Mouse (Mus musculus) MEL (cell line): ENCODE results near the gene Slc25a17. TPM values are rescaled to one million over a fixed set of nuclear protein-coding genes. Genes with fewer than 3 reads are reported as not detected.

ENCODE experiments used
- DNase-seq: peaks from one replicate; pipeline ENCODE4 v3.0.0; 2011; ENCODE audit warnings: low read depth, low spot score
- H3K27ac ChIP-seq: 2 replicates; pipeline ENCODE4 v1.5.1; 2012; ENCODE audit warnings: low read depth, mild to moderate bottlenecking, control low read depth, low read length, moderate library complexity; ENCODE audit not compliant: control insufficient read depth
- H3K27me3 ChIP-seq, 2 experiments: fragments of 150-350 bp in 1 of 2; sonication (generic) in 1 of 2; 2 replicates each; pipeline ENCODE4 v1.6.1; 2012; ENCODE audit warnings: low read length in 2 of 2, mild to moderate bottlenecking in 2 of 2, improper control_type of control experiment in 1 of 2, moderate library complexity in 1 of 2; ENCODE audit not compliant: insufficient read depth in 2 of 2, control insufficient read depth in 1 of 2
- H3K36me3 ChIP-seq, 2 experiments: 2 replicates each; pipeline ENCODE4 v1.6.1; 2012 to 2014; ENCODE audit warnings: low read length in 2 of 2, improper control_type of control experiment in 1 of 2, inconsistent platforms in 1 of 2, mild to moderate bottlenecking in 1 of 2; ENCODE audit not compliant: insufficient read depth in 2 of 2, control insufficient read depth in 1 of 2
- H3K4me1 ChIP-seq, 2 experiments: fragments of 150-350 bp in 1 of 2; sonication (generic) in 1 of 2; 2 replicates each; pipeline ENCODE4 v1.6.1; 2012; ENCODE audit warnings: low read length in 2 of 2, improper control_type of control experiment in 1 of 2, mild to moderate bottlenecking in 1 of 2; ENCODE audit not compliant: insufficient read depth in 2 of 2, control insufficient read depth in 1 of 2
- H3K4me3 ChIP-seq, 2 experiments: fragments of 150-350 bp in 1 of 2; sonication (generic) in 1 of 2; 2 replicates each; pipeline ENCODE4 v1.5.1; 2012; ENCODE audit warnings: low read depth in 2 of 2, low read length in 2 of 2, mild to moderate bottlenecking in 2 of 2, moderate library complexity in 2 of 2, control low read depth in 1 of 2, improper control_type of control experiment in 1 of 2; ENCODE audit not compliant: control insufficient read depth in 1 of 2, insufficient read depth in 1 of 2
- H3K79me2 ChIP-seq: 2 replicates; pipeline ENCODE4 v1.6.1; 2012; ENCODE audit warnings: mild to moderate bottlenecking, low read length, moderate library complexity; ENCODE audit not compliant: control insufficient read depth, poor library complexity, insufficient read depth
- H3K9ac ChIP-seq: 2 replicates; pipeline ENCODE4 v1.6.1; 2012; ENCODE audit warnings: low read depth, mild to moderate bottlenecking, control low read depth, low read length, moderate library complexity; ENCODE audit not compliant: control insufficient read depth, poor library complexity, severe bottlenecking
- H3K9me3 ChIP-seq: fragments of 150-350 bp; sonication (generic); replicated peaks from 2 replicates; pipeline ENCODE4 v1.6.1; 2012; ENCODE audit warnings: mild to moderate bottlenecking, low read length, improper control_type of control experiment, moderate library complexity; ENCODE audit not compliant: insufficient read depth
- JUND ChIP-seq: IDR thresholded peaks from 2 replicates; pipeline ENCODE4 v1.6.1; 2011; ENCODE audit warnings: low read depth, mild to moderate bottlenecking, improper control_type of control experiment, low read length
- MAZ ChIP-seq: IDR thresholded peaks from 2 replicates; pipeline ENCODE4 v1.6.1; 2012; ENCODE audit warnings: low read depth, mild to moderate bottlenecking, inconsistent platforms, low read length, improper control_type of control experiment
- MYC ChIP-seq: IDR thresholded peaks from 2 replicates; pipeline ENCODE4 v1.6.1; 2011; ENCODE audit warnings: low read depth, mild to moderate bottlenecking, low read length, improper control_type of control experiment, moderate library complexity
- POLR2A ChIP-seq, 2 experiments: IDR thresholded peaks; 2 replicates each; pipeline ENCODE4 v1.6.1; 2011 to 2012; ENCODE audit warnings: low read length in 2 of 2, mild to moderate bottlenecking in 2 of 2, control low read depth in 1 of 2, improper control_type of control experiment in 1 of 2, low read depth in 1 of 2, moderate library complexity in 1 of 2; ENCODE audit not compliant: control insufficient read depth in 1 of 2, insufficient read depth in 1 of 2, poor library complexity in 1 of 2
- RAD21 ChIP-seq: IDR thresholded peaks from 2 replicates; pipeline ENCODE4 v1.6.1; 2011; ENCODE audit warnings: mild to moderate bottlenecking, low read depth, low read length, improper control_type of control experiment
- SIN3A ChIP-seq: IDR thresholded peaks from 2 replicates; pipeline ENCODE4 v1.6.1; 2012; ENCODE audit warnings: low read length, improper control_type of control experiment, inconsistent platforms
- SMC3 ChIP-seq: IDR thresholded peaks from 2 replicates; pipeline ENCODE4 v1.6.1; 2011; ENCODE audit warnings: low read depth, low read length, improper control_type of control experiment
- TCF12 ChIP-seq: IDR thresholded peaks from 2 replicates; pipeline ENCODE4 v1.6.1; 2014; ENCODE audit warnings: low read depth, mild to moderate bottlenecking, inconsistent platforms, low read length, improper control_type of control experiment, moderate library complexity
- UBTF ChIP-seq: IDR thresholded peaks from 2 replicates; pipeline ENCODE4 v1.6.1; 2012; ENCODE audit warnings: low read depth, mild to moderate bottlenecking, inconsistent platforms, low read length, improper control_type of control experiment, moderate library complexity, borderline replicate concordance; ENCODE audit not compliant: insufficient read depth
- ZKSCAN1 ChIP-seq: IDR thresholded peaks from 2 replicates; pipeline ENCODE4 v1.6.1; 2012; ENCODE audit warnings: low read depth, mild to moderate bottlenecking, inconsistent platforms, low read length, improper control_type of control experiment, moderate library complexity
- ZNF384 ChIP-seq: IDR thresholded peaks from 2 replicates; pipeline ENCODE4 v1.6.1; 2012; ENCODE audit warnings: low read depth, mild to moderate bottlenecking, inconsistent platforms, low read length, improper control_type of control experiment
- polyA plus RNA-seq, 2 experiments: library from polyadenylated mRNA; stranded (reverse) in 1 of 2; unstranded in 1 of 2; fragments of >175 nt in 1 of 2; fragments of >200 nt in 1 of 2; gene quantifications; 2 replicates each; pipeline versions ENCODE4 v1.2.1 to v1.2.4; 2012; ENCODE audit warnings: low replicate concordance in 2 of 2, low read depth in 1 of 2; ENCODE audit not compliant: insufficient read length in 2 of 2, insufficient read depth in 1 of 2, missing spikeins in 1 of 2
- total RNA-seq: library from RNA; depleted of rRNA; stranded (reverse); fragments of 300-350 nt; gene quantifications from 2 replicates; pipeline ENCODE4 v1.2.3, GENCODE M21; 2012

Gene Slc25a17
- total and polyA plus RNA-seq, 3 experiments, result 40.6 to 64.1 TPM; not detected in 1

DNA sequence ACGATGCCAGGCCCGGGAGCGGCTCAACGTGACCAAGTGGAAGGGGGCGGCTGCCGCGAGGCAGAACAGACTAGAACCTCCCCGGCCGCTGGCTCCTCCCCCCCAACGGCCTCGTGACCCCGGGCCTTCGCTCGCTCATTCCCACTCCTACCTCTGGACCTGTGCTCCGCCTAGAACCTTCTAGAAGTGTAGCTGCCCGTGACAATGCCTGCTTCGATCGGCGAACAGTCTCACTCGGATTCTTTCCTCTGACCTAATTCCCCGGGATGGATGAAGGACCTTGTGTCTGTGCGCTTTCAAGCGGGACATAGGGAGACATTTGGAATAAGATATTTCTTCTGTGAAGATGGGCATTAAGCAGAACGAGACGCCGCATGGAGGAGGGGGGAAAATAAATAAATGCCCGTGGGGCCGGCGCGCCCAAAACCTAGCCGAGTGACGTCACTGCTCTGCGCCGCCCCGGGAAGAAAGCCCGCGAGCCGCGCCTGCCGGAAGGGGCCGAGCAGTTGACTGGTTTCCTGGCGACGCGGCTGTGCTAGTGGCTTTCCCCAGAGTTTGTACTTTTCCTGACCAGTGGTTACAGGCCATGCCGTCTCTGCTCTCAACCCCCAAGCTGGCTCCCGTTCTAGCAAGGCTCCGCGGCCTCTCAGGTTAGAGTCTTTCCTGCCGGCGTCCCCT is 39.2 kb upstream of the Slc25a17 start, which contains the start of the genes St13 and Xpnpep3 (continued):
- TF ChIP-seq UBTF, result no peak
- TF ChIP-seq TCF12, result peak; percentile 6; the same call in 1 of the 2 replicates
- TF ChIP-seq JUND, result no peak

- TF ChIP-seq POLR2A (IDR thresholded peaks at IDR 0.05; ENCODE audit: control insufficient read depth in 1 of 2, insufficient read depth in 1 of 2, low read depth in 1 of 2, low read length in 2 of 2, poor library complexity in 1 of 2) (peak in 1 of 2 experiments; percentile 49; a peak in 1 of 4 replicates), ZKSCAN1 (no peak)
- TF ChIP-seq, all 39 proteins: peak for 1
- Histone ChIP-seq H3K36me3 (peaks cover 0 to 45% of the 10 kb centered on the region in 2 experiments; a peak in 3 of 4 replicates), H3K4me3 (peak overlapping the region; percentile 57 to 83), H3K27me3 (no peaks in the 10 kb centered on the region), H3K9ac (peak overlapping the region; percentile 91), H3K4me1 (peaks cover 2 to 9% of the 10 kb centered on the region in 2 experiments; a peak in 2 of 4 replicates), H3K79me2 (peaks cover 63% of the 10 kb centered on the region), H3K9me3 (no peaks in the 10 kb centered on the region), H3K27ac (peak overlapping the region; percentile 75)
- no peak for DNase-seq
These were observed 38.7 kb upstream of the Slc25a17 start for GRCm38 (mm10) chr15:81399297-81399637.

DNA sequence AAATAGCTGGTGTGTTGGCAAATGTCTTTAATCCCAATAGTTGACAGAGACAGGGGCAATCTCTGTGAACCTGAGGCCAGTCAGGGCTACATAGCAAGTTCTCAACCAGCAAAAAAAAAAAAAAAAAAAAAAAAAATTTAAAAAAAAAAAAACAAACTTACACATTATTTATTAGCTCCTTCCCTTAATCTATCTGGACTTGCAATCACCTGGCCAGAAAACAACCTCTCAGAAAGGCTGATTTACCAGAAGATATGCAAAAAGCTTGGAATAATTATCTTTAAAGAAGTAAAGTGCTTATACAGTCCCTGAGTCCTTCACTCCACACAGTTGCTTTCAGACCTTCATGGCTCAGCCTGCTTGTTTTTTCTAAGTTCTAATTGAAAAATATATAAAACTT is 37.6 kb upstream of the Slc25a17 start:
- Histone ChIP-seq H3K4me1 (peaks cover 2 to 12% of the 10 kb centered on the region in 2 experiments; a peak in 3 of 4 replicates), H3K9me3 (no peaks in the 10 kb centered on the region), H3K36me3 (peaks cover 0 to 55% of the 10 kb centered on the region in 2 experiments; a peak in 3 of 4 replicates), H3K27me3 (no peaks in the 10 kb centered on the region), H3K79me2 (peaks cover 71% of the 10 kb centered on the region), H3K27ac (peak overlapping the region; percentile 75), H3K9ac (peak overlapping the region; percentile 91), H3K4me3 (peak overlapping the region; percentile 57 to 83)
- TF ChIP-seq TCF12, result no peak
- no peak for TF ChIP-seq RAD21
- peak; percentile 18; the same call in 1 of the 2 replicates for TF ChIP-seq SIN3A
- no peak for TF ChIP-seq MYC
- no peak for TF ChIP-seq POLR2A (IDR thresholded peaks at IDR 0.05; ENCODE audit: control insufficient read depth in 1 of 2, insufficient read depth in 1 of 2, low read depth in 1 of 2, low read length in 2 of 2, poor library complexity in 1 of 2)
- TF ChIP-seq MAZ, result no peak
- no peak for TF ChIP-seq SMC3
- peak; percentile 50 for TF ChIP-seq ZNF384
- no peak for TF ChIP-seq ZKSCAN1
- peak; percentile 32 for DNase-seq
